Mouse (Mus musculus) thymus, adult 2 months (tissue): ENCODE measurements around the gene Syp.

Experiments
- CTCF ChIP-seq: fragments of 200-500 bp; IDR thresholded peaks from 2 replicates; pipeline ENCODE4 v1.5.1; 2012; ENCODE audit warnings: mild to moderate bottlenecking, control low read depth, low read length, moderate library complexity, borderline replicate concordance; ENCODE audit not compliant: control insufficient read depth, poor library complexity, insufficient read depth; ENCODE audit errors: extremely low read depth
- POLR2A ChIP-seq: fragments of 200-500 bp; IDR thresholded peaks from 2 replicates; pipeline ENCODE4 v1.6.1; 2012; ENCODE audit warnings: mild to moderate bottlenecking, low read length, control low read depth, moderate library complexity; ENCODE audit not compliant: control insufficient read depth, poor library complexity, insufficient read depth; ENCODE audit errors: extremely low read depth

DNA sequence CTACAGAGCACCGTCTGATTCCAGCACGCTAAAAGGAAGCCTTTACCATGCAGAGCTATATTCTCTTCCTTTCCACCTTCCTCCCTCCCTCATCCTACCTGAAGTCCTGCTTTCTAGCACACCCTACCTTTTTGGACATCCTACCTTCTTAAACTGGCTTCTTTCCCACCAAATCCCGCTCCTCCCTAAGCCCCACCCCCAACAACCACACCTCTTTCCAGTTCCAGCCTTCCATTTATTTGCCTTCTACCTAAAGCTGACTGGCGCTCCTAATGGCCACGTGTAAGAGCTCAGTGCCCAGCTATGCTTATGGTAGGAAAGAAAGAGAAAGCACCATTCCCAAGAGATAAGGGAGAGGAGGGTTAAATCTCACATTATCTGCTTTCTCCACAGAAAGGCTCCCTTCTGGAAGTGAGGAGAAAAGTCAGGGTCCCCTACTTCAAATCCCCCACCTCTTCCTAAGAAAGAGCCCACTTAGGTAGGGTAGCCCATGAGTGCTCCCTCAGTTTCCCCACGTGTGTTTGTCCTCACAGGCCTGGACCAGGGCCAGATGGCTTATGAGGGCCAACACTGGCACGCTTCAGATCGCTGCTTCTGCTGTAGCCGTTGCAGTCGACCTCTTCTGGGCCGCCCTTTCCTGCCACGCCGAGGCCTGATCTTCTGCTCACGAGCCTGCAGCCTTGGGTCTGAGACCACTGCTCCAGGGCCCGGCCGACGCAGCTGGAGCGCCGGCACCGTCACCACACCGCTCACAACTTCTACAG, 27.6 kb downstream of the Syp start:
- TF ChIP-seq CTCF (no peak), POLR2A (no peak)
